ENCODE assay signal across 18 mouse cellular contexts in genomic region chr9:64651181-64651580, GRCm38 (mm10).
"Had no signal": no experiment of that assay in that cellular context is flagged by ENCODE, and none has a peak within 500 bp of the region (broad histone marks: within the 10 kb centered on the region; RNA-seq: fewer than 3 reads in every experiment).

No protein-coding gene starts in this region.

- H3K9ac ChIP-seq: limb, embryonic 12.5 days; limb, embryonic 15.5 days; liver, embryonic 14.5 days; liver, postnatal 0 days; lung, embryonic 14.5 days; midbrain, embryonic 12.5 days; midbrain, embryonic 15.5 days; neural tube, embryonic 12.5 days had no signal

- H3K4me3 ChIP-seq: limb, embryonic 12.5 days; limb, embryonic 15.5 days; midbrain, embryonic 12.5 days; midbrain, embryonic 15.5 days; neural tube, embryonic 12.5 days had no signal

- H3K4me2 ChIP-seq: limb, embryonic 12.5 days; limb, embryonic 15.5 days; liver, embryonic 11.5 days; lung, embryonic 14.5 days; midbrain, embryonic 12.5 days; midbrain, embryonic 15.5 days; neural tube, embryonic 12.5 days had no signal

- H3K36me3 ChIP-seq: limb, embryonic 12.5 days; limb, embryonic 15.5 days; midbrain, embryonic 12.5 days; midbrain, embryonic 15.5 days; neural tube, embryonic 12.5 days had no signal

- H3K27me3 ChIP-seq: limb, embryonic 15.5 days; midbrain, embryonic 12.5 days; midbrain, embryonic 15.5 days; neural tube, embryonic 12.5 days had no signal

- DNase-seq: kidney, postnatal 14 days; layer of hippocampus, postnatal 36 days; left cerebral cortex, postnatal 4 days; liver, postnatal 0 days; lung, embryonic 14.5 days; retina, postnatal 1 day; thymus, adult 18-20 months; thymus, postnatal 36 days had no signal

- H3K9me3 ChIP-seq: limb, embryonic 12.5 days; limb, embryonic 15.5 days; midbrain, embryonic 12.5 days; midbrain, embryonic 15.5 days; neural tube, embryonic 12.5 days had no signal

- H3K27ac ChIP-seq: limb, embryonic 12.5 days; limb, embryonic 15.5 days; liver, embryonic 14.5 days; macrophage; midbrain, embryonic 12.5 days; midbrain, embryonic 15.5 days; neural tube, embryonic 12.5 days had no signal

- ATAC-seq: intestine, postnatal 0 days; liver, postnatal 0 days; lung, postnatal 0 days; midbrain, embryonic 15.5 days had no signal

- H3K4me1 ChIP-seq: limb, embryonic 15.5 days; midbrain, embryonic 12.5 days had no signal
